Mouse (Mus musculus): ENCODE results near the gene Klhl12. TPM values are rescaled to one million over a fixed set of nuclear protein-coding genes. Genes with fewer than 3 reads are reported as not detected.
"Not testable (repeated sequence)": the region's sequence is repeated elsewhere in the genome, so short reads cannot be mapped to it uniquely, and the experiment has no call there.

Klhl12 gene
- polyA plus RNA-seq, 1 experiment = 5.9 TPM

GRCm38 (mm10) chr1:134433002-134433401 lies 22.3 kb upstream of the Klhl12 start:
- TF ChIP-seq CTCF (IDR thresholded peaks at IDR 0.05; ENCODE audit: extremely low read depth, insufficient read depth, insufficient read length, insufficient replicate concordance) = no peak
- no peak for TF ChIP-seq POLR2A (IDR thresholded peaks at IDR 0.05; ENCODE audit: low read depth, low read length)
- Histone ChIP-seq H3K4me1 (ENCODE audit: control insufficient read depth, insufficient read depth, insufficient read length) (no peaks in the 10 kb centered on the region), H3K27ac (ENCODE audit: insufficient read depth, low read length) (no peak overlapping the region), H3K36me3 (ENCODE audit: control insufficient read depth, insufficient read depth, low read length) (peaks cover 35% of the 10 kb centered on the region), H3K27me3 (ENCODE audit: control insufficient read depth, insufficient read depth, low read length) (no peaks in the 10 kb centered on the region), H3K4me3 (ENCODE audit: extremely low read depth, insufficient read depth, insufficient read length) (no peak overlapping the region)
- DNase-seq (ENCODE audit: low read depth in 1 of 2, low spot score in 2 of 2) = no peak
- 93% methylated on average over 10 of the region's 10 CpGs for WGBS

GRCm38 (mm10) chr1:134433473-134433872 lies 21.9 kb upstream of the Klhl12 start:
- Histone ChIP-seq H3K36me3 (ENCODE audit: control insufficient read depth, insufficient read depth, low read length) (peaks cover 31% of the 10 kb centered on the region), H3K4me1 (ENCODE audit: control insufficient read depth, insufficient read depth, insufficient read length) (no peaks in the 10 kb centered on the region), H3K4me3 (ENCODE audit: extremely low read depth, insufficient read depth, insufficient read length) (no peak overlapping the region), H3K27me3 (ENCODE audit: control insufficient read depth, insufficient read depth, low read length) (no peaks in the 10 kb centered on the region), H3K27ac (ENCODE audit: insufficient read depth, low read length) (no peak overlapping the region)
- 88% methylated on average over 4 of the region's 4 CpGs for WGBS
- DNase-seq (ENCODE audit: low read depth in 1 of 2, low spot score in 2 of 2) = no peak
- TF ChIP-seq POLR2A (IDR thresholded peaks at IDR 0.05; ENCODE audit: low read depth, low read length) (no peak), CTCF (IDR thresholded peaks at IDR 0.05; ENCODE audit: extremely low read depth, insufficient read depth, insufficient read length, insufficient replicate concordance) (no peak)

GRCm38 (mm10) chr1:134435414-134435813 lies 19.9 kb upstream of the Klhl12 start:
- Histone ChIP-seq H3K4me3 (ENCODE audit: extremely low read depth, insufficient read depth, insufficient read length) (no peak overlapping the region), H3K27me3 (ENCODE audit: control insufficient read depth, insufficient read depth, low read length) (no peaks in the 10 kb centered on the region), H3K36me3 (ENCODE audit: control insufficient read depth, insufficient read depth, low read length) (peaks cover 20% of the 10 kb centered on the region), H3K4me1 (ENCODE audit: control insufficient read depth, insufficient read depth, insufficient read length) (no peaks in the 10 kb centered on the region), H3K27ac (ENCODE audit: insufficient read depth, low read length) (no peak overlapping the region)
- 28% methylated on average over 4 of the region's 4 CpGs for WGBS
- TF ChIP-seq CTCF (IDR thresholded peaks at IDR 0.05; ENCODE audit: extremely low read depth, insufficient read depth, insufficient read length, insufficient replicate concordance) (peak; percentile 10; the same call in 1 of the 2 replicates), POLR2A (IDR thresholded peaks at IDR 0.05; ENCODE audit: low read depth, low read length) (no peak)
- peak in 1 of 2 experiments; percentile 11 for DNase-seq (ENCODE audit: low read depth in 1 of 2, low spot score in 2 of 2)

GRCm38 (mm10) chr1:134440437-134440836 lies 14.9 kb upstream of the Klhl12 start:
- H3K4me1 ChIP-seq (ENCODE audit: control insufficient read depth, insufficient read depth, insufficient read length) = no peaks in the 10 kb centered on the region
- no peaks in the 10 kb centered on the region for H3K36me3 ChIP-seq (ENCODE audit: control insufficient read depth, insufficient read depth, low read length)
- no peak overlapping the region for H3K27ac ChIP-seq (ENCODE audit: insufficient read depth, low read length)
- H3K27me3 ChIP-seq (ENCODE audit: control insufficient read depth, insufficient read depth, low read length) = no peaks in the 10 kb centered on the region
- DNase-seq (ENCODE audit: low read depth in 1 of 2, low spot score in 2 of 2) = no peak
- TF ChIP-seq POLR2A (IDR thresholded peaks at IDR 0.05; ENCODE audit: low read depth, low read length) = no peak
- TF ChIP-seq CTCF (IDR thresholded peaks at IDR 0.05; ENCODE audit: extremely low read depth, insufficient read depth, insufficient read length, insufficient replicate concordance) = no peak
- WGBS = 85% methylated on average over 6 of the region's 6 CpGs
- no peak overlapping the region for H3K4me3 ChIP-seq (ENCODE audit: extremely low read depth, insufficient read depth, insufficient read length)

- WGBS = 94% methylated on average over 7 of the region's 10 CpGs
- not testable (repeated sequence) for DNase-seq (ENCODE audit: low read depth in 1 of 2, low spot score in 2 of 2); H3K36me3 ChIP-seq (ENCODE audit: control insufficient read depth, insufficient read depth, low read length); H3K4me3 ChIP-seq (ENCODE audit: extremely low read depth, insufficient read depth, insufficient read length); H3K4me1 ChIP-seq (ENCODE audit: control insufficient read depth, insufficient read depth, insufficient read length); H3K27me3 ChIP-seq (ENCODE audit: control insufficient read depth, insufficient read depth, low read length); H3K27ac ChIP-seq (ENCODE audit: insufficient read depth, low read length)
Observed at GRCm38 (mm10) chr1:134441737-134442136, 13.6 kb upstream of the Klhl12 start.

- 97% methylated on average over 3 of the region's 3 CpGs for WGBS
- Histone ChIP-seq H3K4me1 (ENCODE audit: control insufficient read depth, insufficient read depth, insufficient read length) (no peaks in the 10 kb centered on the region), H3K27me3 (ENCODE audit: control insufficient read depth, insufficient read depth, low read length) (no peaks in the 10 kb centered on the region), H3K4me3 (ENCODE audit: extremely low read depth, insufficient read depth, insufficient read length) (no peak overlapping the region), H3K36me3 (ENCODE audit: control insufficient read depth, insufficient read depth, low read length) (no peaks in the 10 kb centered on the region), H3K27ac (ENCODE audit: insufficient read depth, low read length) (no peak overlapping the region)
- TF ChIP-seq CTCF (IDR thresholded peaks at IDR 0.05; ENCODE audit: extremely low read depth, insufficient read depth, insufficient read length, insufficient replicate concordance) (no peak), POLR2A (IDR thresholded peaks at IDR 0.05; ENCODE audit: low read depth, low read length) (no peak)
- DNase-seq (ENCODE audit: low read depth in 1 of 2, low spot score in 2 of 2) = no peak
Observed at GRCm38 (mm10) chr1:134442394-134442793, 12.9 kb upstream of the Klhl12 start.

GRCm38 (mm10) chr1:134443288-134443687 lies 12.0 kb upstream of the Klhl12 start:
- H3K4me3 ChIP-seq (ENCODE audit: extremely low read depth, insufficient read depth, insufficient read length); H3K36me3 ChIP-seq (ENCODE audit: control insufficient read depth, insufficient read depth, low read length); H3K27ac ChIP-seq (ENCODE audit: insufficient read depth, low read length); H3K4me1 ChIP-seq (ENCODE audit: control insufficient read depth, insufficient read depth, insufficient read length); H3K27me3 ChIP-seq (ENCODE audit: control insufficient read depth, insufficient read depth, low read length); DNase-seq (ENCODE audit: low read depth in 1 of 2, low spot score in 2 of 2): not testable (repeated sequence)
- 64% methylated on average over 1 of the region's 1 CpGs for WGBS

Data from spleen, adult 2 months (tissue).